Mouse (Mus musculus) heart, postnatal 0 days (tissue): ENCODE results near the gene Fam136a. TPM values are rescaled to one million over a fixed set of nuclear protein-coding genes. Genes with fewer than 3 reads are reported as not detected.

Experiments
- ATAC-seq: fragments of 200-750 bp; cut with Nextera tagmentation; 2 replicates; pipeline ENCODE4 v1.8.0; 2017; ENCODE audit warnings: low read depth, moderate number of reproducible peaks, moderate library complexity; ENCODE audit not compliant: insufficient read depth
- DNase-seq: peaks from one replicate; pipeline ENCODE4 v3.0.0-alpha.2; 2016; ENCODE audit warnings: low spot score
- H3K27ac ChIP-seq: fragments of 300-500 bp; sonication (generic); 2 replicates; pipeline ENCODE4 v1.5.1; 2014; ENCODE audit warnings: low read depth, mild to moderate bottlenecking
- H3K27me3 ChIP-seq: fragments of 300-500 bp; sonication (generic); 2 replicates; pipeline ENCODE4 v1.6.1; 2014; ENCODE audit warnings: low read length, mixed read lengths; ENCODE audit not compliant: control insufficient read depth, insufficient read depth
- H3K36me3 ChIP-seq: fragments of 300-500 bp; sonication (generic); replicated peaks from 2 replicates; pipeline ENCODE4 v1.6.1; 2014; ENCODE audit warnings: low read length, mixed read lengths; ENCODE audit not compliant: control insufficient read depth, insufficient read depth
- H3K4me1 ChIP-seq: fragments of 300-500 bp; sonication (generic); 2 replicates; pipeline ENCODE4 v1.6.1; 2014; ENCODE audit warnings: antibody characterized with exemption; ENCODE audit not compliant: control insufficient read depth, insufficient read depth
- H3K4me2 ChIP-seq: fragments of 300-500 bp; sonication (generic); 2 replicates; pipeline ENCODE4 v1.6.1; 2014; ENCODE audit warnings: low read depth, mild to moderate bottlenecking, low read length, moderate library complexity
- H3K4me3 ChIP-seq: fragments of 300-500 bp; sonication (generic); 2 replicates; pipeline ENCODE4 v1.5.1; 2014; ENCODE audit warnings: low read depth, low read length
- H3K9ac ChIP-seq: fragments of 300-500 bp; sonication (generic); replicated peaks from 2 replicates; pipeline ENCODE4 v1.6.1; 2014; ENCODE audit warnings: low read depth, low read length, mixed read lengths
- H3K9me3 ChIP-seq: fragments of 300-500 bp; sonication (generic); replicated peaks from 2 replicates; pipeline ENCODE4 v1.6.1; 2016; ENCODE audit warnings: low read length; ENCODE audit not compliant: control insufficient read depth
- CTCF ChIP-seq: IDR thresholded peaks from 2 replicates; pipeline ENCODE4 v1.5.1; 2016; ENCODE audit warnings: antibody characterized with exemption, control low read depth, low read depth
- EP300 ChIP-seq: IDR thresholded peaks from 2 replicates; pipeline ENCODE4 v1.6.1; 2016; ENCODE audit warnings: antibody characterized with exemption, low read depth
- WGBS: fragments of 180-500 bp; shearing (Covaris S2); extraction: QIAGEN DNeasy Blood & Tissue Kit; methylation state at CpG from one replicate; pipeline ENCODE4 v1.1.7; 2014; 5-methylcytosine and 5-hydroxymethylcytosine counted together
- polyA plus RNA-seq: library from polyadenylated mRNA; unstranded; fragments of >200 nt; fragmentation: Nextera tagmentation; extraction: Ambion mirVana; gene quantifications from 2 replicates; pipeline ENCODE4 v1.2.1, GENCODE M21; 2015
- total RNA-seq: library from RNA; depleted of rRNA; stranded (reverse); fragments of >200 nt; gene quantifications from 2 replicates; pipeline ENCODE4 v1.2.3, GENCODE M21; 2014; ENCODE audit warnings: low replicate concordance; rRNA removed

The Fam136a gene
- total and polyA plus RNA-seq, 2 experiments from 2014 or later: 48.2 to 75.9 TPM

DNA sequence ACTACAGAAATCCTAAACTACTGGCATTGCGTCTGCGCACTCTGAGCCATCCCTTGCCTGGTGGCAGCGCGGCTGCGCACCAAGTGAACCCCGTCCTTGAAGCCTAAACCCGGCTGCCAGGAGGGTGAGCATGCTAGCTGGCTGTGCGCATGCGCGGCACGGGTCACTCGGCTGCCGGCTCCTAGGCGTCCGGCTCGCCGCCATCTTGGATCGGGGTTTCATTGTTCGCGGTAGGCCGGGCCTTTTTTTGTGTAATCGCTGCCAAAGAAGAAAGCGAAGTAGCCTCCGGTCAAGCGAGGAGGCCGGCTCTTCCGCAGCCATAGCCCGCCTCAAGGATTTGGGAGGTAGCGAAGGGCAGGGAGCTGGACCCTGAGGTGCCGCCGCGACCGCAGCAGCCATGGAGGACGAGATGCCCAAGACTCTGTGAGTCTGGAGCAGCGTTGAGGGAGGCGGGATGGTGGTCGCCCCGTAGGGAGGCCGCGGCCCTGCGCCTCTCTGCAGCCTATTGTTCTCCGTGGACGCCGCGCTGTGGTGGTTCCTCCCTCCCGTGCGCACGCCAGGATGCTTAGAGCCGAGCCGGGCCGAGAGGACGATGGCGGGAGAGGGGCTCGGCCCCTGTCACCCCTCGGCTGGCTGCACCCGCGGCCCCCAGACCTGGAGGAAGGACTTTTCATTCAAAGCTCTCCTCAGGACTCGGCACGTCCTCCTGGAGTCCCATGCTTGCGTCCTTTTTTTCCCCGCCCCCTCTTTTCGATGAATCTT lies 38.8 kb downstream of the Fam136a start, which contains the start of gene Tia1:
Gene Tia1 (plus strand): TSS at position 120 of the 762 bp plus-strand sequence.
- Histone ChIP-seq H3K27ac (peak within 1 kb of the TSS; percentile 100), H3K9ac (peak within 1 kb of the TSS; percentile 96), H3K36me3 (peaks cover 4% of the 10 kb centered on the region; the same call in 1 of the 2 replicates), H3K27me3 (no peaks in the 10 kb centered on the region), H3K9me3 (no peaks in the 10 kb centered on the region), H3K4me2 (peak within 1 kb of the TSS; percentile 64), H3K4me3 (peak within 1 kb of the TSS; percentile 87), H3K4me1 (0 out of 2 replicates have a peak, but pooled peaks cover 6% of the 10 kb centered on the region)
- DNase-seq: peak; percentile 99
- TF ChIP-seq EP300 (0 out of 2 replicates have a peak, but pooled peaks have one; percentile 50), CTCF (no peak)
- WGBS: under 1% methylated on average over 62 of the region's 62 CpGs
- ATAC-seq: peak; percentile 95

DNA sequence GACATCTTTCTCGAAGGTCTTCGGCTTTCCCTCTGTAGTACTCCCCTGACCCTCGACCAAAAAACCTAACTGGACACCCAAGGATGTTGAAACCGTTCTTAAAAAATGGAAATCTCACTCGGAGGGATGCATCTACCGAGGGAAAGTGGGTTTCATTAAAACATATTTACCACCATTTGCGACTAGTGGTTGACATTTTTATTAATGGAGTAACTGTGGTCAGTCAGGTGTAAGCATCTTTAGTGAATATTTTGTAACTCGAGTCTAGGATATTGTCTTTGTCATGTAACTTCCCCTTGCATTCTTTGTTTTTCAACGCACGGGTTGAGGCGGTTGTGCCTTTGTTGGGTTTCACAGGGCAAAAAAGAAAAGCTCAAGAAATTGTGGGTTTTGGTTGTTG lies 39.5 kb downstream of the Fam136a start:
- Histone ChIP-seq H3K9me3 (no peaks in the 10 kb centered on the region), H3K9ac (peak overlapping the region; percentile 96), H3K4me2 (peak overlapping the region; percentile 64), H3K4me1 (0 out of 2 replicates have a peak, but pooled peaks cover 6% of the 10 kb centered on the region), H3K27ac (peak overlapping the region; percentile 100), H3K27me3 (no peaks in the 10 kb centered on the region), H3K4me3 (peak overlapping the region; percentile 87), H3K36me3 (peaks cover 4% of the 10 kb centered on the region; the same call in 1 of the 2 replicates)
- DNase-seq (no peak), ATAC-seq (no peak)
- 0% methylated on average over 11 of the region's 11 CpGs for WGBS
- no peak for TF ChIP-seq CTCF
- TF ChIP-seq EP300: no peak

DNA sequence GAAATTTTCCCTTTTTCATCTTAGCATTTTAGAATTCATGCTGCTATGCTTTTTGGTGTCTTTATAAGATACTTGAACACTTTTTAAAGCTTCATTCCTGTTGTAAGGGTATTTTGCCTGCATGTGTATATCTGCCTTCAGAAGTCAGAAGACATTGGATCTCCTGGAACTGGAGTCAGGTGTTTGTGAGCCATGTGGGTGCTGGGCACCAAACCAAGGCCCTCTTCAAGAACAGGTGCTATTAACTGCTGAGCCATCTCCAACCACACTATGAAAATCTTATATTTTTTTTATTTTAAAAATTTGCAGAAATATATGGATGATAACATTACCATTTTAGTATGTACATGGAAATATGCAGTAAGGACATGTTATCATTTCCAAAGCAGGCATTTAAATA lies 40.9 kb downstream of the Fam136a start:
- peaks cover 4% of the 10 kb centered on the region; the same call in 1 of the 2 replicates for H3K36me3 ChIP-seq
- no peak overlapping the region for H3K27ac ChIP-seq
- H3K4me1 ChIP-seq: 0 out of 2 replicates have a peak, but pooled peaks cover 6% of the 10 kb centered on the region
- DNase-seq (no peak), ATAC-seq (no peak)
- no peak overlapping the region for H3K4me3 ChIP-seq
- H3K27me3 ChIP-seq: no peaks in the 10 kb centered on the region
- H3K9ac ChIP-seq: no peak overlapping the region
- no peak overlapping the region for H3K4me2 ChIP-seq
- no peak for TF ChIP-seq CTCF
- no peak for TF ChIP-seq EP300
- no peaks in the 10 kb centered on the region for H3K9me3 ChIP-seq

DNA sequence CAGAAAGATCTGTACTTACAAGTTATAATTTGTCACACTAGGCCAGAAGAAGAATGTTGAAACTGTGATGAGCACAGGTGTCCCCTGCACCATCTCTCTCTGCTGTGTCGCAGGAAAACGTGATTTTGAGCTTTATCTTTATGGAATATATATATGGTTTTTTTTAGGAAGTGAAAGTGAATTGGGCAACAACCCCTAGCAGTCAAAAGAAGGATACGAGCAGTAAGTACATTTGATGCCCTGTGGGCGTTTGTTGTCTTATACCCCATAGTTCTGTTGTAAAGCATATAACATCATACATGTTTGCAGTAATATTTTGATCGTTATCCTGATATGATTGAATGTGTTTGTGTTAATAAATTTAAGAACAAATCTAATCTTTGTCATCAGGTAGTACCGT lies 53.3 kb downstream of the Fam136a start:
- Histone ChIP-seq H3K4me3 (no peak overlapping the region), H3K9me3 (no peaks in the 10 kb centered on the region), H3K4me2 (no peak overlapping the region), H3K9ac (no peak overlapping the region), H3K27ac (no peak overlapping the region), H3K4me1 (no peaks in the 10 kb centered on the region), H3K27me3 (no peaks in the 10 kb centered on the region), H3K36me3 (peaks cover 76% of the 10 kb centered on the region)
- DNase-seq (no peak), ATAC-seq (no peak)
- 85% methylated on average over 6 of the region's 6 CpGs for WGBS
- TF ChIP-seq CTCF: no peak
- TF ChIP-seq EP300: no peak

DNA sequence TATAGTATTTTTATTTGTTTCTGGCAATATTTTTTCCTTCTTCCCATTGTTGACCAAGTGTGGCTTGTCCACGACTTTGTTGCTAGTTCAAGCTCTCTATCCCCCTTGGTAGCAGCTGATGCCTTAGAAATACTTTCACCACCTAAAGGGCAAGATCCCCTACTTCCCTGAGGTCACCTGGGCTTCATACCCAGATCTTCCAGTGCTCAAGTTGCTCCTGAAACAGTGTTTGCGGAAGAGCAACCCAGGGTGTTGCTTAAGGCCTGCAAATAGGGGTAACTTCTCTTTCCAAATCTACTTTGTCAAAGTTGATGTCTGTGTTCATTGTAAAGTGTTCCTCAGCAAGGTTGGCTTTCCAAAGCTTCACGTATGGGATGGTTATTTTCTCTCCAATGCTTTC lies 53.8 kb downstream of the Fam136a start:
- no peak for TF ChIP-seq CTCF
- TF ChIP-seq EP300: no peak
- H3K9me3 ChIP-seq: no peaks in the 10 kb centered on the region
- 88% methylated on average over 3 of the region's 3 CpGs for WGBS
- DNase-seq: no peak
- H3K9ac ChIP-seq: no peak overlapping the region
- H3K36me3 ChIP-seq: peaks cover 77% of the 10 kb centered on the region
- ATAC-seq: no peak
- no peaks in the 10 kb centered on the region for H3K4me1 ChIP-seq
- no peak overlapping the region for H3K27ac ChIP-seq
- H3K27me3 ChIP-seq: no peaks in the 10 kb centered on the region
- no peak overlapping the region for H3K4me3 ChIP-seq
- no peak overlapping the region for H3K4me2 ChIP-seq

Other genes with a start within 250 kb of the Fam136a start
- gene Tgfa, start 170.4 kb upstream of the Fam136a start, total RNA-seq: 7.2 and 13.1 TPM in 2 replicates
- 1.1 TPM in 2 replicates for gene Tgfa, start 170.4 kb upstream of the Fam136a start, polyA plus RNA-seq
- 35.6 and 52.8 TPM in 2 replicates for gene Snrpg, start 5.7 kb downstream of the Fam136a start, total RNA-seq
- gene Snrpg, start 5.7 kb downstream of the Fam136a start, polyA plus RNA-seq: 159 and 170 TPM in 2 replicates
- 44.5 and 55.8 TPM in 2 replicates for gene Pcyox1, start 31.5 kb downstream of the Fam136a start, total RNA-seq
- 44.5 and 44.7 TPM in 2 replicates for gene Pcyox1, start 31.5 kb downstream of the Fam136a start, polyA plus RNA-seq
- gene Tia1, start 38.6 kb downstream of the Fam136a start, total RNA-seq: 50.5 and 76.7 TPM in 2 replicates
- 67.8 and 72.0 TPM in 2 replicates for gene Tia1, start 38.6 kb downstream of the Fam136a start, polyA plus RNA-seq
- gene Gm44790, start 61.0 kb downstream of the Fam136a start, total RNA-seq: 0.46 TPM in 1 of 2 replicates, not detected in the other
- gene Gm44790, start 61.0 kb downstream of the Fam136a start, polyA plus RNA-seq: not detected in 2 replicates
- 9.1 and 9.9 TPM in 2 replicates for gene C87436, start 72.7 kb downstream of the Fam136a start, total RNA-seq
- gene C87436, start 72.7 kb downstream of the Fam136a start, polyA plus RNA-seq: 16.4 and 16.9 TPM in 2 replicates
- gene Pcbp1, start 160.7 kb downstream of the Fam136a start, total RNA-seq: 46.2 and 55.2 TPM in 2 replicates
- gene Pcbp1, start 160.7 kb downstream of the Fam136a start, polyA plus RNA-seq: 276 and 285 TPM in 2 replicates